Mouse (Mus musculus) neural tube, embryonic 14.5 days (tissue): ENCODE data around the gene Prtn3. TPM values are rescaled to one million over a fixed set of nuclear protein-coding genes. Genes with fewer than 3 reads are reported as not detected.

Experiments used
- ATAC-seq: fragments of 200-750 bp; cut with Nextera tagmentation; 2 replicates; pipeline ENCODE4 v1.8.0; 2017; ENCODE audit warnings: low read depth, mild to moderate bottlenecking, moderate TSS enrichment, moderate library complexity
- H3K27ac ChIP-seq: fragments of 300-500 bp; sonication (generic); 2 replicates; pipeline ENCODE4 v1.5.1; 2014; ENCODE audit warnings: low read depth, mild to moderate bottlenecking, control low read depth, low read length, moderate library complexity, mixed read lengths
- H3K27me3 ChIP-seq: fragments of 300-500 bp; sonication (generic); 2 replicates; pipeline ENCODE4 v1.6.1; 2014; ENCODE audit warnings: low read length; ENCODE audit not compliant: control insufficient read depth, insufficient read depth
- H3K36me3 ChIP-seq: fragments of 300-500 bp; sonication (generic); 2 replicates; pipeline ENCODE4 v1.6.1; 2014; ENCODE audit warnings: low read length, mixed read lengths; ENCODE audit not compliant: control insufficient read depth, insufficient read depth
- H3K4me1 ChIP-seq: fragments of 300-500 bp; sonication (generic); 2 replicates; pipeline ENCODE4 v1.6.1; 2014; ENCODE audit warnings: low read length; ENCODE audit not compliant: control insufficient read depth, insufficient read depth
- H3K4me2 ChIP-seq: fragments of 300-500 bp; sonication (generic); 2 replicates; pipeline ENCODE4 v1.6.1; 2014; ENCODE audit warnings: mild to moderate bottlenecking, low read depth, low read length, control low read depth
- H3K4me3 ChIP-seq: fragments of 300-500 bp; sonication (generic); 2 replicates; pipeline ENCODE4 v1.5.1; 2014; ENCODE audit warnings: low read depth, low read length, control low read depth, mixed read lengths
- H3K9ac ChIP-seq: fragments of 300-500 bp; sonication (generic); replicated peaks from 2 replicates; pipeline ENCODE4 v1.6.1; 2014; ENCODE audit warnings: low read depth, mild to moderate bottlenecking, control low read depth, low read length, mixed read lengths
- H3K9me3 ChIP-seq: fragments of 300-500 bp; sonication (generic); 2 replicates; pipeline ENCODE4 v1.6.1; 2016; ENCODE audit warnings: low read length; ENCODE audit not compliant: control insufficient read depth
- whole genome bisulfite sequencing: fragments of 180-500 bp; shearing (Covaris S2); extraction: QIAGEN DNeasy Blood & Tissue Kit; methylation state at CpG from one replicate; pipeline ENCODE4 v1.1.7; 2014; 5-methylcytosine and 5-hydroxymethylcytosine counted together
- polyA plus RNA-seq: library from polyadenylated mRNA; unstranded; fragments of >200 nt; fragmentation: Nextera tagmentation; extraction: Ambion mirVana; gene quantifications from 2 replicates; pipeline ENCODE4 v1.2.1, GENCODE M21; 2014

Gene Prtn3
- polyA plus RNA-seq, 1 experiment from 2014 or later, result 11.1 TPM

DNA sequence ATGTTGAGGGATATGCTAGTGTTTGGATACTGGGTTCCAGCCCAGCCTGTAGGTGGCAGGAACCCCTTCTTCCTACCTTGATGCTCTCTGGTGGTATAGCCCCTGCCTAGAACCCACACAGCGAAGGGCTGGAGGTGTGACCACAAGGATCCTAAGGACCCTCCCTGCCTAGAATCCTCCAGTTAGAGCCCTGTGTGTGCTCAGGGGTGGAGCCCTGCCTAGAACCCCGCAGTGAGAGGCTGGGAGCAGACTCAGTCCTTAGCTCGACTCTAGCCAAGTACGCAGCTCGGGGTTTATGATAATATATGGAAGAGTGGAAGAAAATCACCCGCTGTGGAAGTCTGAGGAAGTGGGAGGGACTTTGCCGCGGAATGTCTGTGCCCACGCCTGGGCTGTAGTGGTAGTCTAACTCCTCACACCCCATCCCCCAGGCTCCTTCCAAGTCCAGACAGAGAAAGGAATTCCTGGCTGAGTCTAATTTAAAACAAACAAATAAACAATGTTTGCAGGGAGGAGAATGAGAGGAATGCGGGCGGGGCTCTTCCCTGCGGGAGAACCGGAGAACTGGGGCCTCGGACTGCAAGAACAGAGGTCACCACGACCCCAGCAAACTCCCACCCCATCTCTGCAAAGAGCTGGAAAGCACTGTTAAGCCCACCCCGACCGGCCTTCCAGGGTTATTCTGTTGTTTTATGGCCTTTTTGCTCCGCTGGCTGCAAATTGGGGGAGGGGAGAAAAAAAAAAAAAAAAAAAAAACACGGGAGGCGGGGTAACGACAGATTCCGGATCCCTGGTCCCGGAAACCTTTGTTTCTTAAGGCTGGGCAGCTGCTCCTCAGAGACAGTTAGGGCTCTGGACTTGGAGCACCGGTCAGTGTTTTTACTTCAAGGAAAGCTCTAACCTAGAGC, 33.4 kb upstream of the Prtn3 start:
- peak overlapping the region; percentile 28 for H3K4me3 ChIP-seq
- peak overlapping the region; percentile 70 for H3K27ac ChIP-seq
- no peaks in the 10 kb centered on the region for H3K9me3 ChIP-seq
- peak overlapping the region; percentile 61 for H3K4me2 ChIP-seq
- H3K9ac ChIP-seq, result peak overlapping the region; percentile 46
- H3K4me1 ChIP-seq, result peaks cover 15% of the 10 kb centered on the region
- H3K36me3 ChIP-seq, result no peaks in the 10 kb centered on the region
- no peaks in the 10 kb centered on the region for H3K27me3 ChIP-seq
- peak; percentile 83 for ATAC-seq
- under 1% methylated on average over 24 of the region's 24 CpGs for WGBS

DNA sequence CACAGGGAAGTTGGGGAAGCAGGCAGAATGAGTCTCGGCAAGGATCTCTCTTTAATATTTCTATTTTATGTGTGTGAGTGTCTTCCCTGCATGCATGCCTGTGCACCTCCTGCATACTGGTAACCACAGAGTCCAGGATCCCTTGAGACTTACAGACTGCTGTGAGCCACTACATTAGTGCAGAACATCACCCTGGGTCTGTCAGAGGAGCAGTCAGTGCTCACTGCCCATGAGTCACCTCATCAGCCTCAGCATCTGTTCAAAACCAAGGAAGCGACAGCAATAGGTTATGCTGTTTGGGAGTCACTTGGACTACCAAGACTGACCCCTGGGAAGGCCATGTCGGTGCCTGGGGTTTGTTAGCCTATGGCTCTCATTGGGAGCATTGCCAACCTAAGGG, 32.0 kb upstream of the Prtn3 start:
- H3K4me3 ChIP-seq, result no peak overlapping the region
- ATAC-seq, result no peak
- H3K9me3 ChIP-seq, result no peaks in the 10 kb centered on the region
- peaks cover 15% of the 10 kb centered on the region for H3K4me1 ChIP-seq
- no peaks in the 10 kb centered on the region for H3K27me3 ChIP-seq
- no peak overlapping the region for H3K27ac ChIP-seq
- H3K4me2 ChIP-seq, result no peak overlapping the region
- WGBS, result 67% methylated on average over 3 of the region's 3 CpGs
- 0 out of 2 replicates have a peak overlapping the region, but pooled peaks have one; percentile 4 for H3K9ac ChIP-seq
- no peaks in the 10 kb centered on the region for H3K36me3 ChIP-seq

DNA sequence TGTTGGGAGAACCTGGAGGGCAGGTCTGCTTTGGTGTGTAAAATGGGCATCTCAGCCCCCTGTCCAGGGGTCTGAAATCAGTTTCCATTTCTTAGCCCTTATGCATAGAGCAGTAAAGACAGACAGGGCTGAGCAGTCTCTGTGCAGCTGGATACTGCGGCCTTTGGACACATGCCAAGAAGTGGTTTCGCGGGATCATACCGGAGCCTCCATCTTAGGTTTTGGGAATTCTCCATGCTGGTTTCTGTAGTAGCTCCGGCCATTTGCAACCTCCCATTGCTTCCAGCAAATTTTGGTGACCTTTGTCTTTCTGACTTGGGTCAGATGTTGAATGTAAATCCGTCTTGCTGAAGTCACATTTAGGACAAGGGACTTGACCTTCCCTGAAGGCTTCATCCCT, 30.8 kb upstream of the Prtn3 start:
- Histone ChIP-seq H3K4me3 (no peak overlapping the region), H3K27ac (no peak overlapping the region), H3K4me1 (peaks cover 15% of the 10 kb centered on the region), H3K36me3 (no peaks in the 10 kb centered on the region), H3K9me3 (no peaks in the 10 kb centered on the region), H3K27me3 (no peaks in the 10 kb centered on the region), H3K9ac (no peak overlapping the region), H3K4me2 (no peak overlapping the region)
- 57% methylated on average over 6 of the region's 6 CpGs for WGBS
- ATAC-seq, result no peak

DNA sequence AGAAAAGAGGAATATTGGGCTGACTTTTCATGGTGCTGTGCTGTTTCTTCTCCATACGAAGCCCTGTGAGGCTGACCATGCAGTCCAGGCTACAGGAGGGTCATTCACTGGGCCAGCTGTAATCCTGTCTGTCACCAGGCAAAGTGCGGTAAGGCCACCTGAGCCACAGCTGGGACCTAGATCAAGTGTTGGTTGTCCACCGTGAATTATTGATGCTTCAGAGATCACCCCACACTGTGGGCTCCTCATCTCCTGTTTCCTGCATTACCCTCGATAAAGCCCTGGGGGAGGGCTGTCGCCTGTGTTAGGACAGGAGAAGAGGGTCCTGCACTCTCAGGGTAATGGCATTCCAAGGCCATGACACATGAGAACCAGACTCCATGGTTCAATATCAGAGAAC, 27.7 kb upstream of the Prtn3 start:
- 51% methylated on average over 5 of the region's 5 CpGs for WGBS
- no peaks in the 10 kb centered on the region for H3K9me3 ChIP-seq

DNA sequence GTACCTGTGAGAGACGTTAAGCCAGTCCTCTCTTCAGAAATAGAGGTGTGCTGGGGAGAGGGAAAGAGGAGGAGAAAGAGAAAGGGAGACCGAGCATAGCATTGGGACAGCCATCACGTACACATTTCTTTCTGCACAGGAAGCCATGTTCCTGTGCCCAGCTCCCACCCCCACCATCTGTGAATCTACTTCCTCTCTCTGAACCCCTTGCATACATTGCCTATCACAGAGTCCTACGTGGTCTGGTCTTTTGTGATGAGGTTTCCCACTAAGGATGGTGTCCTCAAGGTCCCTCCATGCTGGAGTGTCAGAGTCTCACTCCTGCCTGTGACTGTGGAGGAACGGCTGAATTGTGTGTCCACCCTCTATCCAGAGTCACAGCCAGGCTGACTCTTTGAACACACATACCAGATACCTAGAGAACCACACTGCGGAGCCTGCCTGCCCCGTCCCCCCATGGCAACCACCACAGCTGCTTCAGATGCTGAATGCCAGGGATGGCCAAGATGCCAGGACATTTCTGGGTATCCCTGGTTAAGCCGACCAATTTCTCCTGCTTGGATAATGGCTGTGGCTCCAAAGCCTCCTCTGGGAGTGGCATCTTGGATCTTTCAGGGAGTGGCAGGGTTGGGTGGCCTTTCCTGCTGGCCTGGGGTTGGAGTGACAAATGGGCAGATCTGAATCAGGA, 24.2 kb upstream of the Prtn3 start:
- Histone ChIP-seq H3K4me2 (no peak overlapping the region), H3K9me3 (no peaks in the 10 kb centered on the region), H3K36me3 (no peaks in the 10 kb centered on the region), H3K27ac (no peak overlapping the region), H3K27me3 (no peaks in the 10 kb centered on the region), H3K4me1 (peaks cover 21% of the 10 kb centered on the region), H3K9ac (no peak overlapping the region), H3K4me3 (no peak overlapping the region)
- ATAC-seq, result no peak
- 87% methylated on average over 8 of the region's 8 CpGs for WGBS

More for the DNA sequence above, 27.7 kb upstream of the Prtn3 start:
- H3K4me1 ChIP-seq, result peaks cover 10% of the 10 kb centered on the region
- no peak overlapping the region for H3K27ac ChIP-seq
- no peak for ATAC-seq
- no peak overlapping the region for H3K9ac ChIP-seq
- H3K36me3 ChIP-seq, result no peaks in the 10 kb centered on the region
- no peak overlapping the region for H3K4me2 ChIP-seq
- H3K27me3 ChIP-seq, result no peaks in the 10 kb centered on the region
- H3K4me3 ChIP-seq, result no peak overlapping the region

DNA sequence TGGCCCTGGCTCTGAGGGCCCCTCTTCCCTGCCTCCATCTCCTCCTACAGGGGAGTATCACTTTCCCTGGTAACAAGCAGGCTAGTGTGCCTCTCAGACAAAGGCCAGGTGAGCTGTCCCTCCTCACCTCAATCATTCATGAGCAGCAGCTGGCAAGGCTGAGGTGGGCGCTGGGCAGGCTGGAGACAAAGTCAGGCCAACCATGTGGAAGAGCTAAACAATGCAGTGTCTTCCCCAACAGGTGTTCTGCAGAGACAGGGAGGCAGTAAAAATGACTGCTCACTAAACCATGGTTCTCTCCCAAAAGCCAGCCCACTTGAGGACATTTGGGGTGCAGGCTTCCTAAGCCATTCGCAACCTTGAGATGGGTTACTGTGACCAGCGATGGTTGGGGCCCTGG, 22.6 kb upstream of the Prtn3 start:
- WGBS, result 68% methylated on average over 3 of the region's 3 CpGs
- no peaks in the 10 kb centered on the region for H3K9me3 ChIP-seq
- H3K4me2 ChIP-seq, result peak overlapping the region; percentile 95; the same call in 1 of the 2 replicates
- no peaks in the 10 kb centered on the region for H3K27me3 ChIP-seq
- H3K27ac ChIP-seq, result peak overlapping the region; percentile 99
- H3K36me3 ChIP-seq, result peaks cover 1% of the 10 kb centered on the region; the same call in 1 of the 2 replicates
- H3K9ac ChIP-seq, result no peak overlapping the region
- no peak overlapping the region for H3K4me3 ChIP-seq
- no peak for ATAC-seq
- H3K4me1 ChIP-seq, result peaks cover 33% of the 10 kb centered on the region

DNA sequence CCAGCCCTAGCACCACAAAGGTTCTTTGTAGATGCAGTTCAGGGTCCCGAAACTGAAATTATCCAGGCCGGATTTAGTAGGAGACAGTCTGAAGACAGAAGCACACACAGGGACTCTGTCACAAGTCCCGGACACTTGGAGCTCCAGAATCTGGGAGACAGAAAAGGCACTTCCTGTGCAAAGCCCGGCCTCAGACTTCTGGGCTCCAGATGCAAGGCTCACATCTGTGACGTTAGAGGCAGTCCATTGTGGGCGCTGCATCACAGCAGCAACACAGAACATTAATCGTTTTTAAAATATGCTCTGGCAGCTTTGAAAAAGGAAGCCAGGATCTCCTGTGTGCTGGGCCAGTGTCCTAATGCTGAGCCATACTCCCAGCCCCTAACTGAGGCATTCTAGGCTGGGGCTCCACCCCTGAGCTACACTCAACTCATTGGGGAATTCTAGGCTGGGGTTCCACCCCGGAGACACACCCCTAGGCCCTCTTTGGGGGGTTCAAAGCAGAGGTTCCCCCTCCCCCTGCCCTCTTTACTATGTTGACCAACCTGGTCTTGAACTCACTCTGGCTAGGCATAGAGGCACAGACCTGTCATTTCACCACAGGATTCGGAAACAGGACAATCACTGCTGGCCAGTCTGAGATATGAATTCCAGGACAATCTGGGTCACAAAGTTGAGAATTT, 22.0 kb upstream of the Prtn3 start:
- Histone ChIP-seq H3K27ac (peak overlapping the region; percentile 99), H3K4me3 (no peak overlapping the region), H3K4me1 (peaks cover 39% of the 10 kb centered on the region), H3K27me3 (no peaks in the 10 kb centered on the region), H3K9me3 (no peaks in the 10 kb centered on the region), H3K36me3 (peaks cover 3% of the 10 kb centered on the region; the same call in 1 of the 2 replicates), H3K9ac (peak overlapping the region; percentile 64), H3K4me2 (peak overlapping the region; percentile 95)
- WGBS, result 54% methylated on average over 9 of the region's 9 CpGs
- no peak for ATAC-seq

DNA sequence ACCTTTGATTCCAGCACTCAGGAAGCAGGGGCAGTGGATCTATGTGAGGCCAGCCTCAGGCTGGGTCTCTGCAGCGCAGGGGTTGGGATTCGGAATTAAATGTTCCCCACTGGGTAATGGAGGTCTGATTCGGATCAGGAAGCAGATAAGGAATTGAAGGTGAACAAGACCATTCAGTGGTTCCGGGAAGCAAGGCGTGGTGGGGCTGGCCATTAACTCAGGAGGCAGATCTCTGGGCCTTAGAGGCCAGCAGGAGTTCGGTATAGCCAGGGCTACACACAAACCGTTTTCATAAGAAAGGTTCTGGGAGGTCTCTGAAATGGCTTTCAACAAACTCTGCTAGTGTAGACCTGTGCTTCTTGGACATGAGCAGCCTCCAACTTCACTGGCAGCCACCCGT, 21.4 kb upstream of the Prtn3 start:
- H3K9ac ChIP-seq, result peak overlapping the region; percentile 64
- peaks cover 4% of the 10 kb centered on the region; the same call in 1 of the 2 replicates for H3K36me3 ChIP-seq
- H3K4me1 ChIP-seq, result peaks cover 45% of the 10 kb centered on the region
- WGBS, result 22% methylated on average over 8 of the region's 8 CpGs
- H3K4me3 ChIP-seq, result peak overlapping the region; percentile 97
- no peaks in the 10 kb centered on the region for H3K9me3 ChIP-seq
- H3K27ac ChIP-seq, result peak overlapping the region; percentile 99
- ATAC-seq, result no peak
- H3K27me3 ChIP-seq, result no peaks in the 10 kb centered on the region
- H3K4me2 ChIP-seq, result peak overlapping the region; percentile 95
